Mouse (Mus musculus) myocyte (in vitro differentiated cells): ENCODE data around the gene Shisal2a.

Experiments used
- CEBPB ChIP-seq: IDR thresholded peaks from 2 replicates; pipeline ENCODE4 v1.6.1; 2011; ENCODE audit warnings: mild to moderate bottlenecking, moderate library complexity; ENCODE audit not compliant: poor library complexity, insufficient read depth, severe bottlenecking
- E2F4 ChIP-seq: IDR thresholded peaks from one replicate; pipeline ENCODE4 v1.6.1; 2011; ENCODE audit warnings: mild to moderate bottlenecking, control low read depth, moderate library complexity; ENCODE audit not compliant: insufficient read depth
- MAX ChIP-seq: IDR thresholded peaks from one replicate; pipeline ENCODE4 v1.6.1; 2011; ENCODE audit warnings: low read depth, mild to moderate bottlenecking, control low read depth
- MYOD1 ChIP-seq, 3 experiments: IDR thresholded peaks; one replicate each; pipeline ENCODE4 v1.6.1; 2011; ENCODE audit warnings: control low read depth in 2 of 3, low read depth in 2 of 3, mild to moderate bottlenecking in 2 of 3, moderate library complexity in 1 of 3; ENCODE audit not compliant: insufficient read length in 2 of 3, control insufficient read depth in 1 of 3
- MYOG ChIP-seq, 3 experiments: IDR thresholded peaks; one replicate each; pipeline ENCODE4 v1.6.1; 2011; ENCODE audit warnings: control low read depth in 2 of 3, low read depth in 2 of 3, mild to moderate bottlenecking in 2 of 3; ENCODE audit not compliant: insufficient read length in 2 of 3, control insufficient read depth in 1 of 3, insufficient read depth in 1 of 3
- POLR2A ChIP-seq: IDR thresholded peaks from one replicate; pipeline ENCODE4 v1.6.1; 2011; ENCODE audit warnings: low read depth, mild to moderate bottlenecking, control low read depth, moderate library complexity; ENCODE audit not compliant: insufficient read length
- POLR2AphosphoS2 ChIP-seq: IDR thresholded peaks from one replicate; pipeline ENCODE4 v1.6.1; 2011; ENCODE audit warnings: low read depth, control low read depth; ENCODE audit not compliant: insufficient read length
- REST ChIP-seq: IDR thresholded peaks from one replicate; pipeline ENCODE4 v1.6.1; 2011; ENCODE audit warnings: mild to moderate bottlenecking, control low read depth, moderate library complexity; ENCODE audit not compliant: insufficient read depth, insufficient read length
- SRF ChIP-seq: IDR thresholded peaks from one replicate; pipeline ENCODE4 v1.6.1; 2011; ENCODE audit warnings: low read depth; ENCODE audit not compliant: control insufficient read depth, insufficient read length
- TCF12 ChIP-seq: IDR thresholded peaks from one replicate; pipeline ENCODE4 v1.6.1; 2011; ENCODE audit warnings: mild to moderate bottlenecking, control low read depth; ENCODE audit not compliant: poor library complexity, insufficient read depth, severe bottlenecking
- TCF3 ChIP-seq: IDR thresholded peaks from one replicate; pipeline ENCODE4 v1.6.1; 2011; ENCODE audit warnings: low read depth, control low read depth; ENCODE audit not compliant: insufficient read length
- USF1 ChIP-seq: IDR thresholded peaks from one replicate; pipeline ENCODE4 v1.6.1; 2011; ENCODE audit warnings: low read depth, mild to moderate bottlenecking, control low read depth, moderate library complexity

DNA sequence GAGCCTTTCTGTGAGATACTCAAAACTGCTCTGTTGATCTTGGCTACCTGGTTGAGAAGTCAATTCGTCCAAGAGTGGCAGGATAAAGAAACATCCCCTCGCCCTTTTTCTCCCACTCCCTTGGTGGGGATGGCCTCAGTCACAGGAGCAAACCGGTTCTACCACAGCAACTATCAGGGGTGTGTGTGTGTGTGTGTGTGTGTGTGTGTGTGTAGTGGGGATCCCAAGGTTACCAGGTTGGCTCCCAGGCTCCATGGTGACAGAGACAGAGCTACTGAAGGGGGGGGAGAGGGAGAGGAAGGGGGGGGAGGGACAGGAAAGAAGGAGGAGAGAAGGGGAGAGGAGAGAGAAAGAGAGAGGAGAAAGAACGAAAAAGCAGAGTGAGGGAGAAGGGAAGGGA is 4.0 kb upstream of the Shisal2a start:
- TF ChIP-seq USF1 (no peak), POLR2A (no peak), MYOD1 (IDR thresholded peaks at IDR 0.05; ENCODE audit: control insufficient read depth in 1 of 3, insufficient read length in 2 of 3, low read depth in 2 of 3) (no peak), MAX (no peak), TCF12 (no peak), E2F4 (no peak), MYOG (IDR thresholded peaks at IDR 0.05; ENCODE audit: control insufficient read depth in 1 of 3, insufficient read depth in 1 of 3, insufficient read length in 2 of 3, low read depth in 2 of 3) (no peak), POLR2AphosphoS2 (no peak), REST (no peak), SRF (no peak), CEBPB (no peak), TCF3 (no peak)
